Mouse (Mus musculus) olfactory bulb, adult 2 months (tissue): ENCODE results near the gene Calm5.
"Not testable (repeated sequence)": the region's sequence is repeated elsewhere in the genome, so short reads cannot be mapped to it uniquely, and the experiment has no call there.

ENCODE experiments used
- CTCF ChIP-seq: fragments of 200-500 bp; IDR thresholded peaks from 2 replicates; pipeline ENCODE4 v1.5.1; 2012; ENCODE audit warnings: low read depth, mild to moderate bottlenecking, low read length, moderate library complexity; ENCODE audit not compliant: insufficient read depth
- POLR2A ChIP-seq: fragments of 200-500 bp; IDR thresholded peaks from 2 replicates; pipeline ENCODE4 v1.6.1; 2012; ENCODE audit warnings: mild to moderate bottlenecking, low read depth, low read length, moderate library complexity; ENCODE audit not compliant: insufficient read depth

GRCm38 (mm10) chr13:3833644-3834043, 20.3 kb upstream of the Calm5 start:
- not testable (repeated sequence) for TF ChIP-seq CTCF, POLR2A
